Mouse (Mus musculus): ENCODE results near the gene C2cd4a. TPM values are rescaled to one million over a fixed set of nuclear protein-coding genes. Genes with fewer than 3 reads are reported as not detected.
A peak's percentile ranks its signal among the peaks of the same experiment; 100 is the strongest.

C2cd4a gene
- total RNA-seq (2014; fragmentation: Nextera tagmentation) (7.4 and 7.8 TPM in 2 replicates), total RNA-seq (2017) (13.2 and 28.9 TPM in 2 replicates), polyA plus RNA-seq (2012) (251 and 369 TPM in 2 replicates)

- peaks cover 28% of the 10 kb centered on the region for H3K36me3 ChIP-seq (replicated peaks)
- H3K4me1 ChIP-seq (ENCODE audit: insufficient read depth, low read depth, low read length): peaks cover 68% of the 10 kb centered on the region
- DNase-seq (ENCODE audit: low spot score) (peak; percentile 65), ATAC-seq (ENCODE audit: extremely low read depth, insufficient number of reproducible peaks, low FRiP score, poor library complexity, severe bottlenecking) (peak; percentile 68)
- H3K4me3 ChIP-seq (ENCODE audit: low read depth, low read length): peak within 1 kb of the TSS; percentile 93
- TF ChIP-seq GATA2 (IDR thresholded peaks at IDR 0.05; ENCODE audit: borderline replicate concordance, low read depth, low read length) (no peak), CTCF (IDR thresholded peaks at IDR 0.05; ENCODE audit: low read depth, low read length) (no peak), GATA1 (IDR thresholded peaks at IDR 0.05; ENCODE audit: borderline replicate concordance, low read length) (no peak), POLR2AphosphoS5 (IDR thresholded peaks at IDR 0.05; ENCODE audit: insufficient replicate concordance, low read depth, low read length) (no peak; the same call in 1 of the 2 replicates), TAL1 (conservative IDR thresholded peaks at IDR 0.05; ENCODE audit: low read depth, low read length) (no peak)
- no peaks in the 10 kb centered on the region for H3K27me3 ChIP-seq (ENCODE audit: insufficient read depth, low read length)
- peaks cover 5% of the 10 kb centered on the region for H3K9me3 ChIP-seq (replicated peaks)
These were observed at the start of gene C2cd4a for GRCm38 (mm10) chr9:67832046-67832605. C2cd4a (minus strand) TSS chr9:67832330.

GRCm38 (mm10) chr9:67878197-67878769, 46.2 kb upstream of the C2cd4a start:
- TF ChIP-seq CTCF (IDR thresholded peaks at IDR 0.05; ENCODE audit: low read depth, low read length): 0 out of 2 replicates have a peak, but pooled peaks have one; percentile 9
- TF ChIP-seq TAL1 (conservative IDR thresholded peaks at IDR 0.05; ENCODE audit: low read depth, low read length): no peak
- no peak for TF ChIP-seq GATA1 (IDR thresholded peaks at IDR 0.05; ENCODE audit: borderline replicate concordance, low read length)
- TF ChIP-seq GATA2 (IDR thresholded peaks at IDR 0.05; ENCODE audit: borderline replicate concordance, low read depth, low read length): no peak
- TF ChIP-seq POLR2AphosphoS5 (IDR thresholded peaks at IDR 0.05; ENCODE audit: insufficient replicate concordance, low read depth, low read length): no peak
- Histone ChIP-seq H3K4me1 (ENCODE audit: insufficient read depth, low read depth, low read length) (peaks cover 57% of the 10 kb centered on the region), H3K4me3 (ENCODE audit: low read depth, low read length) (peak overlapping the region; percentile 48; the same call in 1 of the 2 replicates), H3K36me3 (replicated peaks) (peaks cover 75% of the 10 kb centered on the region), H3K27me3 (ENCODE audit: insufficient read depth, low read length) (no peaks in the 10 kb centered on the region), H3K9me3 (replicated peaks) (no peaks in the 10 kb centered on the region)
- DNase-seq (ENCODE audit: low spot score) (no peak), ATAC-seq (ENCODE audit: extremely low read depth, insufficient number of reproducible peaks, low FRiP score, poor library complexity, severe bottlenecking) (peak; percentile 6; the same call in 1 of the 2 replicates)

GRCm38 (mm10) chr9:67877081-67877718, 45.1 kb upstream of the C2cd4a start:
- peak; percentile 80 for ATAC-seq (ENCODE audit: extremely low read depth, insufficient number of reproducible peaks, low FRiP score, poor library complexity, severe bottlenecking)
- DNase-seq (ENCODE audit: low spot score): peak; percentile 53
- Histone ChIP-seq H3K9me3 (replicated peaks) (no peaks in the 10 kb centered on the region), H3K27me3 (ENCODE audit: insufficient read depth, low read length) (no peaks in the 10 kb centered on the region), H3K36me3 (replicated peaks) (peaks cover 73% of the 10 kb centered on the region), H3K4me1 (ENCODE audit: insufficient read depth, low read depth, low read length) (peaks cover 66% of the 10 kb centered on the region), H3K4me3 (ENCODE audit: low read depth, low read length) (peak overlapping the region; percentile 39; the same call in 1 of the 2 replicates)
- TF ChIP-seq GATA2 (IDR thresholded peaks at IDR 0.05; ENCODE audit: borderline replicate concordance, low read depth, low read length): no peak
- TF ChIP-seq TAL1 (conservative IDR thresholded peaks at IDR 0.05; ENCODE audit: low read depth, low read length): peak; percentile 88

GRCm38 (mm10) chr9:67875337-67875736, 43.2 kb upstream of the C2cd4a start:
- Histone ChIP-seq H3K4me3 (ENCODE audit: low read depth, low read length) (no peak overlapping the region), H3K9me3 (replicated peaks) (no peaks in the 10 kb centered on the region), H3K27me3 (ENCODE audit: insufficient read depth, low read length) (no peaks in the 10 kb centered on the region), H3K36me3 (replicated peaks) (peaks cover 70% of the 10 kb centered on the region), H3K4me1 (ENCODE audit: insufficient read depth, low read depth, low read length) (peaks cover 80% of the 10 kb centered on the region)
- DNase-seq (ENCODE audit: low spot score) (no peak), ATAC-seq (ENCODE audit: extremely low read depth, insufficient number of reproducible peaks, low FRiP score, poor library complexity, severe bottlenecking) (no peak)
- TF ChIP-seq GATA2 (IDR thresholded peaks at IDR 0.05; ENCODE audit: borderline replicate concordance, low read depth, low read length) (no peak), CTCF (IDR thresholded peaks at IDR 0.05; ENCODE audit: low read depth, low read length) (peak; percentile 57)

- Histone ChIP-seq H3K9me3 (replicated peaks) (no peaks in the 10 kb centered on the region), H3K4me1 (ENCODE audit: insufficient read depth, low read depth, low read length) (peaks cover 87% of the 10 kb centered on the region), H3K4me3 (ENCODE audit: low read depth, low read length) (no peak overlapping the region; the same call in 1 of the 2 replicates), H3K27me3 (ENCODE audit: insufficient read depth, low read length) (no peaks in the 10 kb centered on the region), H3K36me3 (replicated peaks) (peaks cover 73% of the 10 kb centered on the region)
- ATAC-seq (ENCODE audit: extremely low read depth, insufficient number of reproducible peaks, low FRiP score, poor library complexity, severe bottlenecking) (peak; percentile 64), DNase-seq (ENCODE audit: low spot score) (no peak)
- TF ChIP-seq GATA2 (IDR thresholded peaks at IDR 0.05; ENCODE audit: borderline replicate concordance, low read depth, low read length) (no peak), TAL1 (conservative IDR thresholded peaks at IDR 0.05; ENCODE audit: low read depth, low read length) (peak; percentile 94)
These were observed 42.5 kb upstream of the C2cd4a start for GRCm38 (mm10) chr9:67874522-67875222.

GRCm38 (mm10) chr9:67869691-67870450, 37.7 kb upstream of the C2cd4a start:
- TF ChIP-seq CTCF (IDR thresholded peaks at IDR 0.05; ENCODE audit: low read depth, low read length) (no peak), POLR2AphosphoS5 (IDR thresholded peaks at IDR 0.05; ENCODE audit: insufficient replicate concordance, low read depth, low read length) (0 out of 2 replicates have a peak, but pooled peaks have one; percentile 25), GATA2 (IDR thresholded peaks at IDR 0.05; ENCODE audit: borderline replicate concordance, low read depth, low read length) (no peak), GATA1 (IDR thresholded peaks at IDR 0.05; ENCODE audit: borderline replicate concordance, low read length) (no peak), TAL1 (conservative IDR thresholded peaks at IDR 0.05; ENCODE audit: low read depth, low read length) (peak; percentile 80)
- Histone ChIP-seq H3K4me3 (ENCODE audit: low read depth, low read length) (peak overlapping the region; percentile 59; the same call in 1 of the 2 replicates), H3K27me3 (ENCODE audit: insufficient read depth, low read length) (no peaks in the 10 kb centered on the region), H3K9me3 (replicated peaks) (no peaks in the 10 kb centered on the region), H3K36me3 (replicated peaks) (peaks cover 77% of the 10 kb centered on the region), H3K4me1 (ENCODE audit: insufficient read depth, low read depth, low read length) (peaks cover 82% of the 10 kb centered on the region)
- ATAC-seq (ENCODE audit: extremely low read depth, insufficient number of reproducible peaks, low FRiP score, poor library complexity, severe bottlenecking): peak; percentile 81
- peak; percentile 61 for DNase-seq (ENCODE audit: low spot score)
